Mouse (Mus musculus): Measurements from ENCODE around the gene Ccs.
"Not testable (repeated sequence)": the region's sequence is repeated elsewhere in the genome, so short reads cannot be mapped to it uniquely, and the experiment has no call there.

Gene Ccs

DNA sequence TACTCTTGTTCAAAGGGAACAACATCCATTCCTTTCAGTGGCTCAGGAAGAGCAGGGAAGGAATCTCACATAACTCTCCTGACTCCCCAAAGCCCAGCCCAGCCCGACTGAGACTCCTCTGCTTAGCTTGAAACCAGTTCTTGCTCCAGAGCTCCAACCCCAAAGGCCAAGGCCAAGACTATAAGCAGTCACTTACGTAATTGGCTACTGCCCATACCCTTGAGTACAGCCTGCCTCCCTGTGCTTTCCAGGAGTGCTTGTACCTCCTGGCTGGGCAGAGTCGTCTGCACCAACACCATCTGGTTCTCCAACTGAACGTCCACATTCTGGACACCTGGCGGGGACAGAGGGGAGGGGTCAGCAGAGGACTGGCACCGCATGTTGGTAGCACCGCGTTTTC, 5.2 kb downstream of the Ccs start:
- no peak for DNase-seq

- DNase-seq = no peak
Observed at GRCm38 (mm10) chr19:4829156-4829555, 10.0 kb downstream of the Ccs start.

DNA sequence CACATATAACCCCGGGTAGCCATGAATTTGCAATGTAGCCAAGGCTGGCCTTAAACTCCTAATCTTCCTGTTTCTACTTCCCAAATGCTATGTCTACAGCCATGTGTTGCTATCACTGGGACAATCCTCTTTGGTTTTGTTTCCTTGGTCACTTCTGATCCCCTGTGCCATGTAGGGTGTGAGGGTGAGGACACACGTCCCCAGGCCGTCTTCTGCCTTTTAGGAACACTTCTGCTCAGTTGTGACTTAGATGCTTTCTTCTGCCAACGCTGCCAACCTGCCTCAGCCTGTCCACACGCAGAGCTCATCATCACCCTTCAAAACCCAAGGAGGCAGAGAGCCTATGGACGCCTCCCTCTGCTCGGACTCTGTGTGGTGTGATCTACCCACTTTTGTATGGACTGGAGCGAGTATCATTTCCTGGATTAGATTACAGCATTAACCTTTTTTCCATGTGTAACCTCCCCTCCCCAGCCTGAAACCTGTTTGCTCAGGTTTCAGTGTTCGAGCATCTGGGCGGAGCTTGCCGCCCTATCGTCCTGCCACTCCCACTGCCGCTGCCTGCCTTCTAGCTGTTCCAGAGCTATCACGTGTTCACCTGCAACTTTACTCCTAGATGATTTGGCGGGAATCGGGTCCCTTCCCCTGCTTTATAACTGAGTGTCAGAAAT, 10.6 kb downstream of the Ccs start:
- no peak for DNase-seq

- peak; percentile 73 for DNase-seq
Observed at GRCm38 (mm10) chr19:4820678-4821303, 18.3 kb downstream of the Ccs start.

GRCm38 (mm10) chr19:4817182-4817835, 21.8 kb downstream of the Ccs start:
- no peak for DNase-seq

DNA sequence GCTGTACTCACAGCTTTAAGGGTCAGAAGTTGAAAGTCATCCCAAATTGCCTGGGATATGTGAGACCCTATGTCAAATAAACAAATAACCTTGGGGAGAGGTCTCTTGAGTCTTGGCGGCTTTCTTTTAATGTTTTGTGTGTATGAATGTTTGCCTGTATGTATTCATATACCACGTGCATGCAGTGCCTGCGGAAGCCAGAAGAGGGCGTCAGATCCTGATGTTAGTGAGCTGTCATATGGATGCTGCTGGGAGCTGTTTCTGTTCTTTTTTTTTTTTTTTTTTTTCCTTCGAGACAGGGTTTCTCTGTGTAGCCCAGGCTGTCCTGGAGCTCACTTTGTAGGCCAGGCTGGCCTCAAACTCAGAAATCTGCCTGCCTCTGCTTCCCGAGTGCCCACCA, 26.1 kb downstream of the Ccs start:
- DNase-seq = no peak

DNA sequence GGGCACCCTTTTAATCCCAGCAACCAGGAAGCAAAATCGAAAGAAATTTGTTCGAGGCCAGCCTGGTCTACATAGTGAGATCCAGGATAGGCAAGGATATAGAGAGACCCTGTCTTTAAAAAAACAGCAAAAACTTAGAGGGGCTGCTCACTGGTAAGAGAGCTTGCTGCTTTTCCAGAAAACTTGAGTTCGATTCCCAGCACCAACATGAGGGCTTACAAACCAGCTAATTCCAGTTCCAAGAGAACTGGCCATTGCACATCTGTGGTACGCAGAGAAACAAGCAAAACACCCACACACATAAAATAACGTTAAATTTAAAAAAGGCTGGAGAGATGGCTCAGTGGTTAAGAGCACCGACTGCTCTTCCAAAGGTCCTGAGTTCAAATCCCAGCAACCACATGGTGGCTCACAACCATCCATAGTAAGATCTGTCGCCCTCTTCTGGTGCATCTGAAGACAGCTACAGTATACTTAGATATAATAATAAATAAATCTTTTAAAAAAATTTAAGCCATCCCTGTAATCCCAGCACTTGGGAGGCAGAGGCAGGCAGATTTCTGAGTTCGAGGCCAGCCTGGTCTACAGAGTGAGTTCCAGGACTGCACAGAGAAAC, 26.7 kb downstream of the Ccs start:
- DNase-seq = not testable (repeated sequence)

DNA sequence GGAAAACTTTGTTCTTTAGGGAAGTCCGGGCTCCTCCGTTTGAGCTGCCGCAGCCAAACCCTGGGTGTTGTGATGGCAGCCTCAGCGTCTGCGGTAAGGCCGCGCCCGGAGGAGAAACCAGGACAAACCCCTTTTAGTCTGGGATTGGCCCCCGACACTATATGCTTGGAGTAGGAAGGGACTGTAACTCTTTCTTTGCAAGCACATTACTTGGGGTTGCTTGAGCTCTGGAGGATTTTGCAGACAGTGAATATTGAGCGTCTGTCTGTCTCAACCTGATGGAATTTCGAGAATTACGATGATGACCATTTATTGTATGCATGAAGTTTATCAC, 27.3 kb downstream of the Ccs start:
- DNase-seq = no peak

GRCm38 (mm10) chr19:4811063-4811908, 27.8 kb downstream of the Ccs start, which contains the start of the genes Gm21992 and Rbm14:
Gene Gm21992, minus strand, starts transcription at chr19:4811612.
Gene Rbm14, minus strand, starts transcription at chr19:4811634.
- peak; percentile 97 for DNase-seq

GRCm38 (mm10) chr19:4810746-4811062, 28.4 kb downstream of the Ccs start:
- DNase-seq = no peak

DNA sequence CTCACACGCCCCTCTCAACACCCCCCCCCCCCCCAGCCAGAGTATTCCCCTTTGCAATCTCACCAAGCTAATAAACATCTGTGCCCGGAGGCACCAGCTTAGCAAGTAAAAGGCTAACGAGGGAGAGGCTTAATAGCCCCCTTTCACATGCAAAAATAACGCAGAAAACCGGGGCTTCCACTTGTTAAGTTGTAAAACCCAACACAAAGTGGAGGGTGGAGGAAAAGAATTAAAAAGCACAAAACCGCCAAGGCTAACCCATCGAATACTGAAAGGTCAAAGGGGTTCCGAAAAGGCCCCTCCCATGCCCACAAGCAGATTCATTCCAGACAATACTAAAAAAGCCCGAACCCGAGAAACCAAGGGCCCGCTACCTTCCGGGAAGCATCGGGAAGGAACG, 28.8 kb downstream of the Ccs start:
- no peak for DNase-seq

DNA sequence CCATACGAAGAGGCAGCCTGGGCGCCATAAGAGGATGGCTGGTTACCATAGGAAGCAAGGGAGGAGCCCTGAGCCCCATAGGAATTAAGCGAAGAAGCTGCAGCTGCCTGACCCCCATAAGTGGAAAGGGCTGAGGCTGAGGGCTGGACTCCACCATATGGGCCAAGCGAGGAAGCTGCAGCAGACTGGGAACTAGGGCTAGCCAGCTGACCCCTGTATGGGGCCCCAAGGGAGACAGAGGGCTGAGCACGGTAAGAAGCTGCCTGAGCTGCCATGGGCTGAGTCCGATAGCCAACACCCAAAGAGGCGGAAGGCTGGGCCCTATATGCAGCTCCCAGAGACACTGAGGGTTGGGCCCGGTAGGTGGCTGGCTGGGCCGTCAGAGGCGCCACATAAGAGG, 35.8 kb downstream of the Ccs start:
- no peak for DNase-seq

- no peak for DNase-seq
Observed at GRCm38 (mm10) chr19:4802691-4803091, 36.4 kb downstream of the Ccs start.

GRCm38 (mm10) chr19:4799083-4799482, 40.0 kb downstream of the Ccs start:
- DNase-seq = no peak

DNA sequence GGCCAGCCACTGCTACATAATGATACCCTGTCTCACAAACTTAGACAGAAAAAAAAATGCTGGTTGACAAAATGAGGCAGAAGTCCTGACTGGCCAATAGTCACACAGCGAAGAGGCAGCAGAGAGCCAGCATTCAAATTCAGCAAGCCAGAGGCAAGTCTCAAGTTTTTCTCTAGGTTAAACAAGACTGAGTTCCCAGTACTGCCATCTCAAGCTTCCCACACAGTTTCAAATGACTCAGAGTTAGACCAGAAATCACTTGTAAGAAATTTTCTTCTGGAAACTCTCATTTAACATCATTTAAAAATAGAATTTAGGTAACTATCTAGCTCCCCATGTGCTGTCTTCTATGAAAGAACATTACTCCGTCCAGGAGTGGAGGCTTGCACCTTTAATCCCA, 41.3 kb downstream of the Ccs start:
- DNase-seq = no peak

DNA sequence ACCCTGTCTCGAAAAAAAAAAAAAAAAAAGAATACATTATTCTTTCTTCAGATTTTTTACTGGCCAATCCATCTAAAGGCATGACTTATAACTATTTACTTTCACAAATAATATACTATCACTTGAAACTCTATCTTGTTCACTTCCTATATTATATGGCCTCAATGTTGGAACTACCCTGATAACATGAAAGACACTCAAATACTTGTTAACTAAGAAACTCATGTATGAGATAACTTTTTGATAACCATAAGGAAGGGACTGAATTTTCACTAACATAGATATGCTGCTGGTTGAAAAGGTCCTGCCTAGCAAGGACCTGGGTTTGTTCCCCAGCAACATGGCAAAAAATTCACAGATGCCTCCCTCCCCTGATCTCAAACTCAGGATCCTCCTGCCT, 43.2 kb downstream of the Ccs start:
- DNase-seq = no peak

- DNase-seq = peak; percentile 98
Observed at GRCm38 (mm10) chr19:4793831-4794422, 45.2 kb downstream of the Ccs start, which contains the start of gene Rbm4. Gene Rbm4, minus strand, starts transcription at chr19:4793901.

DNA sequence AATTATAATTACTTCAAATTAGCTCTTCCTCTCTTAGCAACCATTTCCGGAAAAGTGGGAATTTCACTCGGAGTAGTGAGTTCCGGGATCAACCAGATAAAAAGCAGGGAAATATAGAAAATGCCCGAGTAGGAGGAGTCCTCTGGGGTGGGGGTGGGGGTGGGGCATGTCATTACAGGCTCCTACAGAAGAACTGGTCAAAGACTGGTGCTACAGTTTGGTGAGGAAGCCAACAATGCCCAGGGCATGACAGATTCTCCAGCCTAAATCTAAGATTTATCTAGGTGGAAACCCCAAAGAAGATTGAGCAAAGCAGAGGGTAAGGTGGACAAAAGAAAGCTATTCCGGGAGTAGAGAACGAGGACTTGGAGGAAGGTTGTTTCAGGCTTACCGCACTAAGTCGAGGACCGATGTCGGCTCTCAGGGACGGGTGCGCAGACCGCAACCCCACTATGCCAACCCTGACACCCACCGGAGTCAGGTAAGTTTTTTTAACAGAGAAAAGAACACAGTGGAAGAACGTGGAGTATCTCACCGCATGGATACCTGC, 45.8 kb downstream of the Ccs start:
- no peak for DNase-seq

DNA sequence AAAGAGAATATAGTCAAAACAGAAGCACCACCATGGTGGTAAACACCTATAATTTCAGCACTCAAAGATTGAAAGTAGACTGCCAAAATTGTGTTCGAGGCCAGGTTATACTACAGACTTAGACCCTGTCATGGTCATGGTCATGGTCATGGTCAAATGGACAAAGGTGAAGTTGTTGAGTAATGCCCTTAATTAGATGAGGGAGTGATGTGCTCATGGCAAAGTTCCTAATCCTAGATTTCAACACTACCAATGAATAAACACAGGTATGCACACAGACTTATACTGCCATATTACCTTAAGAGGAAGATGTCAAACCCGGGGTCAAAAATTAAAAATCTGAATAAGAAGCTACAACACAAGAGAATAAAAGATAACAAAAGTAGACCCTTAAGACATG, 52.8 kb downstream of the Ccs start:
- DNase-seq = no peak

GRCm38 (mm10) chr19:4785206-4785605, 53.9 kb downstream of the Ccs start:
- DNase-seq = no peak

DNA sequence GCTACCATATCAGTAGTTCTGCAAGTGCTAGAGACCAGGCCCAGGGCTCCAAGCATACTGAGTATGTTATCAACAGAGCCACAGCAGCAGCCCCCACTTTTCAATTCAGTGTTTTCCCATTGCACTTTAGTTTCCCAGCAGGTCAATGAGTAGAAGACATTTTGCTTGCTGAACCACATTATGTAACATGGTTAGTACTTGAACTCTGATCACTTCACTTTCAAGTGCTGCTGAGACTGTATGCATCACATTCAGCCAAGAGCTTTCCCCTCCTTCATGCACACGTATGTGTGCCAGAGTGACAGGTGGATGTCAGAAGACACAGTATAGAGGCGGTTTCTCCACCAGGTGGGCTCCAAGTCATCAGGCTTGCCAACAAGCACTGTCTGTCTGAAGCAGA, 56.2 kb downstream of the Ccs start:
- no peak for DNase-seq
